Mouse (Mus musculus): ENCODE results near the gene Clmn.

- TF ChIP-seq CTCF (conservative IDR thresholded peaks at IDR 0.05; ENCODE audit: insufficient read depth, insufficient read length, low read depth, low read length) (no peak), POLR2A (IDR thresholded peaks at IDR 0.05; ENCODE audit: low read depth, low read length) (no peak)
Measured at GRCm38 (mm10) chr12:104806680-104807375, 58.0 kb downstream of the Clmn start.

Data from kidney, adult 2 months (tissue).